Mouse (Mus musculus): ENCODE measurements around the gene Krtap17-1. TPM values are rescaled to one million over a fixed set of nuclear protein-coding genes. Genes with fewer than 3 reads are reported as not detected.

Krtap17-1 gene
- total and polyA plus RNA-seq, 2 experiments from 2014 or later: not detected

DNA sequence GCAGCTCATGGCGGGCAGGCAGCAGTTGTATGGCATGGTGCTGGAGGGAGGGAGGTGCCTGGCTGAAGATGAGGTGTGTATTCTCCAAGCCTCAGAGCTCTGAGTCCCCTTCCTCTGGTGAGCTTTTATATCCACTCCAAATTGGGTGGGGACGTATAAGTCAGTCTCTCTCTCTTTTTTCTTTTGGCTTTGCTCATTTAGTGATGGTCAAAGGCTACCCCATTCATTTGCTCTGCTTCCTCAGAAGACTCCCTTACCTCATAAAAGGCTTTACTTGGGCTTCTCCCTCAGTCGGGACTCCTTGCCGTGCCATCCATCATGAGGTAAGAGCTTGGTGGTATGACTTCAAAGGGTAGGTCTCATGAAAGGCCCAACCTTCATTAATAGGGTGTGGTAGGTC lies 22.3 kb upstream of the Krtap17-1 start, which contains the start of gene Krt33a:
Gene Krt33a, minus strand, starts transcription at position 101 of the 400 bp plus-strand sequence.
- no peak for TF ChIP-seq CTCF (IDR thresholded peaks at IDR 0.05; ENCODE audit: low read depth)
- TF ChIP-seq EP300 (IDR thresholded peaks at IDR 0.05; ENCODE audit: low read depth): no peak
- no peak for DNase-seq (ENCODE audit: low spot score)

DNA sequence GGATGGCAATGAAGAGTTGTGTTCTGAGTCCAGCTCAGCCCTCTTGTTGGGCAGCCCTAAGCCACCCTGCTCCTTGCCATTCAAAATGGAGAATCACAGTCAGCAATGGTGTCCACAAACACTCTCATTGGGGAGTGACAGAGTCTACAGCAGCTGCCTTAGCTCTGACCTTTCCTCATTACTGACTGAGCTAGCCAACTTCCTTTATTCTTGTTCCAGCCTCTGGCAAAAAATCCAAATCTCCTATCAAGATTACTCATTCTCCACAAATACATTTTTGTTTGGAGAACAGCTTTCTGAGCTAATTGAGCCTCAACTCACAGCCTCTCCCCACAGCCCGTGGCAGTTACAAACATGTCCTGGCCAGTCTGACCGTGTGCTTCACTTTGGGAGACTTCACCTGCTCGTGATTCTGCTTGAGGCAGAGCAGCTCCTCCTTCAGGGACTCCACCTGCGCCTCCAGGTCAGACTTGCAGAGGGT lies 19.9 kb upstream of the Krtap17-1 start:
- no peak overlapping the region for H3K4me2 ChIP-seq (ENCODE audit: low read depth, low read length)
- no peak for ATAC-seq (ENCODE audit: insufficient read depth, low read depth)
- no peak for DNase-seq (ENCODE audit: low spot score)
- H3K27ac ChIP-seq (ENCODE audit: low read depth): no peak overlapping the region
- H3K27me3 ChIP-seq (ENCODE audit: control insufficient read depth, insufficient read depth, low read length): no peaks in the 10 kb centered on the region
- WGBS: 64% methylated on average over 4 of the region's 4 CpGs
- no peaks in the 10 kb centered on the region for H3K4me1 ChIP-seq (ENCODE audit: control insufficient read depth, insufficient read depth)
- TF ChIP-seq EP300 (IDR thresholded peaks at IDR 0.05; ENCODE audit: low read depth) (no peak), CTCF (IDR thresholded peaks at IDR 0.05; ENCODE audit: low read depth) (no peak)
- no peak overlapping the region for H3K4me3 ChIP-seq (ENCODE audit: low read depth, low read length)
- H3K36me3 ChIP-seq (replicated peaks; ENCODE audit: control insufficient read depth, insufficient read depth, low read length): no peaks in the 10 kb centered on the region
- no peak overlapping the region for H3K9ac ChIP-seq (replicated peaks; ENCODE audit: low read depth, low read length)
- H3K9me3 ChIP-seq (replicated peaks; ENCODE audit: control insufficient read depth, low read length): no peaks in the 10 kb centered on the region

More for the DNA sequence above, 22.3 kb upstream of the Krtap17-1 start, which contains the start of gene Krt33a:
- no peak for ATAC-seq (ENCODE audit: insufficient read depth, low read depth)
- H3K9ac ChIP-seq (replicated peaks; ENCODE audit: low read depth, low read length): no peak within 1 kb of the TSS
- no peaks in the 10 kb centered on the region for H3K4me1 ChIP-seq (ENCODE audit: control insufficient read depth, insufficient read depth)
- no peaks in the 10 kb centered on the region for H3K27me3 ChIP-seq (ENCODE audit: control insufficient read depth, insufficient read depth, low read length)
- WGBS: 81% methylated on average over 4 of the region's 4 CpGs
- H3K4me3 ChIP-seq (ENCODE audit: low read depth, low read length): no peak within 1 kb of the TSS
- H3K27ac ChIP-seq (ENCODE audit: low read depth): no peak within 1 kb of the TSS
- no peaks in the 10 kb centered on the region for H3K9me3 ChIP-seq (replicated peaks; ENCODE audit: control insufficient read depth, low read length)
- no peaks in the 10 kb centered on the region for H3K36me3 ChIP-seq (replicated peaks; ENCODE audit: control insufficient read depth, insufficient read depth, low read length)
- H3K4me2 ChIP-seq (ENCODE audit: low read depth, low read length): no peak within 1 kb of the TSS

DNA sequence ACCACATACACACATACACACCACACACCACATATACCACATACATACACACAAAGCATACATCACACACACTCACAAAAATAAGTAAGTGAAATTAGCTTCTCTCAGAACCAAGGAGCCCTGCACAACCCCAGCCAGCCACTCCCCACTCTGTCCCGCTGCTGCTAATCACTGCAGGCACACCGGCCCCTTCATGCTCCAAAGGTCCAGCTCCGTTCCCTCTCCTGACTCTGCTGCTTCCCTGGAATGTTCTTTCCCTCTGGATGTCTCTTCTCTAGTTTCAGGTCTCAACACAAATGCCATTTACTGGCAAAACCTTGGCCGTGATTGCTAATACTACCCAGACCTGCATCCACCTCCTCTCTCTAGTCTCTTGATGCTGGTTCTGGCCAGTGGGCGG lies 16.9 kb upstream of the Krtap17-1 start:
- no peak overlapping the region for H3K4me3 ChIP-seq (ENCODE audit: low read depth, low read length)
- ATAC-seq (ENCODE audit: insufficient read depth, low read depth) (no peak), DNase-seq (ENCODE audit: low spot score) (no peak)
- no peaks in the 10 kb centered on the region for H3K4me1 ChIP-seq (ENCODE audit: control insufficient read depth, insufficient read depth)
- no peak for TF ChIP-seq CTCF (IDR thresholded peaks at IDR 0.05; ENCODE audit: low read depth)
- TF ChIP-seq EP300 (IDR thresholded peaks at IDR 0.05; ENCODE audit: low read depth): no peak
- H3K27ac ChIP-seq (ENCODE audit: low read depth): no peak overlapping the region
- no peaks in the 10 kb centered on the region for H3K9me3 ChIP-seq (replicated peaks; ENCODE audit: control insufficient read depth, low read length)
- H3K4me2 ChIP-seq (ENCODE audit: low read depth, low read length): no peak overlapping the region
- no peaks in the 10 kb centered on the region for H3K27me3 ChIP-seq (ENCODE audit: control insufficient read depth, insufficient read depth, low read length)
- H3K36me3 ChIP-seq (replicated peaks; ENCODE audit: control insufficient read depth, insufficient read depth, low read length): no peaks in the 10 kb centered on the region
- 85% methylated on average over 5 of the region's 5 CpGs for WGBS
- H3K9ac ChIP-seq (replicated peaks; ENCODE audit: low read depth, low read length): no peak overlapping the region

DNA sequence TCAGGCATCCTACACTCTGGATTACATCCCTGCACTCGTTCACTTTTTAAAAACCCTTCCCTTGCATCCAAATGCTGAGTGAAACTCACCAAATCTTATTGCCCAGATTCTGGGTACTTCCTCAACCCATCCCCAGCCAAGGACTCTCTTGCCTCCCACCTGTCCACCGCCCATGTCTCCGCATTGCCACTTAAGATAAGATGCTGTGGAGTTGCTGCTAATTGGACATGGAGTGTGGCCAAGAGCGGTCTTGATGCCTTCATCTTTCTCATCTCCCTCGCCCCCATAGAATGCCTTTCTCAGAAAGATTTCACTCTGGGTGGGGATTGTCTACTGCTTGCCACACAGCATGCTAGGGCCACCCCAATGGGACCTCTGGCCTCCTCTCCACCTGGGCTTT lies 14.5 kb upstream of the Krtap17-1 start:
- Histone ChIP-seq H3K4me3 (ENCODE audit: low read depth, low read length) (no peak overlapping the region), H3K9ac (replicated peaks; ENCODE audit: low read depth, low read length) (no peak overlapping the region), H3K4me2 (ENCODE audit: low read depth, low read length) (no peak overlapping the region), H3K9me3 (replicated peaks; ENCODE audit: control insufficient read depth, low read length) (no peaks in the 10 kb centered on the region), H3K27me3 (ENCODE audit: control insufficient read depth, insufficient read depth, low read length) (no peaks in the 10 kb centered on the region), H3K36me3 (replicated peaks; ENCODE audit: control insufficient read depth, insufficient read depth, low read length) (no peaks in the 10 kb centered on the region), H3K4me1 (ENCODE audit: control insufficient read depth, insufficient read depth) (no peaks in the 10 kb centered on the region), H3K27ac (ENCODE audit: low read depth) (no peak overlapping the region)
- ATAC-seq (ENCODE audit: insufficient read depth, low read depth) (no peak), DNase-seq (ENCODE audit: low spot score) (no peak)
- TF ChIP-seq CTCF (IDR thresholded peaks at IDR 0.05; ENCODE audit: low read depth): no peak
- TF ChIP-seq EP300 (IDR thresholded peaks at IDR 0.05; ENCODE audit: low read depth): no peak
- 55% methylated on average over 5 of the region's 5 CpGs for WGBS

DNA sequence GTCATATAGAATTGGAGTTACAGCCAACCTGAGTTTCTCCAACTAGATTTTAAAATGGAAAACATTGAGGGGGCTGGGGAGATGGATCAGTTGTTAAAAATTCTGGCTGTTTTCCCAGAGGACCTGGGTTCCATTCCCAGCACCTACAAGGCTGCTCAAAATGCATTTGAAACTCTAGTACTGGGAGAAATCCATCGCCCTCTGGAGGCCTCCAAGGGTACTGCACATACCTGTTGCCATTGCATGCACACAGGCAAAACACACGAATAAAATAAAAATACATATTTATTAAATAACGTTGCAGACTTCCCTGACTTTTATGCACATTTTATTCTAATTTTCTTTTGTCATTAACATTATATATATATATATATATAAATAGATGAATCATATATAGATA lies 12.8 kb upstream of the Krtap17-1 start:
- TF ChIP-seq CTCF (IDR thresholded peaks at IDR 0.05; ENCODE audit: low read depth) (peak; percentile 27; the same call in 1 of the 2 replicates), EP300 (IDR thresholded peaks at IDR 0.05; ENCODE audit: low read depth) (no peak)
- Histone ChIP-seq H3K9ac (replicated peaks; ENCODE audit: low read depth, low read length) (no peak overlapping the region), H3K4me3 (ENCODE audit: low read depth, low read length) (no peak overlapping the region), H3K27ac (ENCODE audit: low read depth) (no peak overlapping the region), H3K9me3 (replicated peaks; ENCODE audit: control insufficient read depth, low read length) (no peaks in the 10 kb centered on the region), H3K4me2 (ENCODE audit: low read depth, low read length) (no peak overlapping the region), H3K36me3 (replicated peaks; ENCODE audit: control insufficient read depth, insufficient read depth, low read length) (no peaks in the 10 kb centered on the region), H3K27me3 (ENCODE audit: control insufficient read depth, insufficient read depth, low read length) (no peaks in the 10 kb centered on the region), H3K4me1 (ENCODE audit: control insufficient read depth, insufficient read depth) (no peaks in the 10 kb centered on the region)
- no peak for DNase-seq (ENCODE audit: low spot score)
- ATAC-seq (ENCODE audit: insufficient read depth, low read depth): no peak
- 47% methylated on average over 3 of the region's 3 CpGs for WGBS

DNA sequence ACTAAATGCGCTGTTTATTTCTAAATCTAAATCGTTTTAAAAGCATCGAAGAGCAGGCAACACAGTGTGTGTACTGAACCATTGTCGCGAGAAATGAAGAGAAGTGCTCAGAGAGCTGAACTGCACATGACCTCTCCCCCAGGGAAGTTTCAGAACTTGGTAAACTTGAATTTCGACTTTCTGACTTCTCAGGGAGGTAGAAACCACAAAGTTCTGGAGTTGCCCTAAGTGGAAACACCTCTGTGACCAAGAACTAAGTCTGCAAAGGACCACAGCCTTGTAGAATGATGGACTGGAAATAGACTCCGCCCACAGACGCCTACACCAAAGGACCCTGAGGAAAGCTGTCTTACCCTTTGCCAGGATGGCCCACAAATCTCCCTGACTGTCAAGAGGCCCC lies 12.1 kb upstream of the Krtap17-1 start:
- no peak overlapping the region for H3K27ac ChIP-seq (ENCODE audit: low read depth)
- H3K36me3 ChIP-seq (replicated peaks; ENCODE audit: control insufficient read depth, insufficient read depth, low read length): no peaks in the 10 kb centered on the region
- H3K27me3 ChIP-seq (ENCODE audit: control insufficient read depth, insufficient read depth, low read length): no peaks in the 10 kb centered on the region
- H3K4me2 ChIP-seq (ENCODE audit: low read depth, low read length): no peak overlapping the region
- H3K4me3 ChIP-seq (ENCODE audit: low read depth, low read length): no peak overlapping the region
- TF ChIP-seq CTCF (IDR thresholded peaks at IDR 0.05; ENCODE audit: low read depth) (no peak), EP300 (IDR thresholded peaks at IDR 0.05; ENCODE audit: low read depth) (no peak)
- 85% methylated on average over 8 of the region's 8 CpGs for WGBS
- no peaks in the 10 kb centered on the region for H3K9me3 ChIP-seq (replicated peaks; ENCODE audit: control insufficient read depth, low read length)
- no peak overlapping the region for H3K9ac ChIP-seq (replicated peaks; ENCODE audit: low read depth, low read length)
- DNase-seq (ENCODE audit: low spot score): no peak
- no peak for ATAC-seq (ENCODE audit: insufficient read depth, low read depth)
- H3K4me1 ChIP-seq (ENCODE audit: control insufficient read depth, insufficient read depth): no peaks in the 10 kb centered on the region
